Mouse (Mus musculus) megakaryocyte, adult 5-6 weeks (primary cell): Measurements from ENCODE around the gene Gstz1. TPM values are rescaled to one million over a fixed set of nuclear protein-coding genes. Genes with fewer than 3 reads are reported as not detected.
"Not testable (repeated sequence)": the region's sequence is repeated elsewhere in the genome, so short reads cannot be mapped to it uniquely, and the experiment has no call there.

Experiments used
- ATAC-seq: 2 replicates; pipeline ENCODE4 v1.8.0; 2016; ENCODE audit warnings: mild to moderate bottlenecking, inconsistent platforms; ENCODE audit not compliant: poor library complexity, severe bottlenecking
- total RNA-seq, 2 experiments: library from RNA; stranded (forward) in 1 of 2; stranded (reverse) in 1 of 2; fragments of 153-499, 151-499 nt in 1 of 2; fragments of 221-1000, 200-1000 nt in 1 of 2; gene quantifications; 2 replicates each; pipeline versions ENCODE4 v1.2.3 to v1.2.4; 2015 to 2017

Gstz1 gene
- total RNA-seq, 2 experiments from 2014 or later = 8.5 to 9.7 TPM

GRCm38 (mm10) chr12:87157361-87157760 is 10.4 kb downstream of the Gstz1 start:
- no peak for ATAC-seq

DNA sequence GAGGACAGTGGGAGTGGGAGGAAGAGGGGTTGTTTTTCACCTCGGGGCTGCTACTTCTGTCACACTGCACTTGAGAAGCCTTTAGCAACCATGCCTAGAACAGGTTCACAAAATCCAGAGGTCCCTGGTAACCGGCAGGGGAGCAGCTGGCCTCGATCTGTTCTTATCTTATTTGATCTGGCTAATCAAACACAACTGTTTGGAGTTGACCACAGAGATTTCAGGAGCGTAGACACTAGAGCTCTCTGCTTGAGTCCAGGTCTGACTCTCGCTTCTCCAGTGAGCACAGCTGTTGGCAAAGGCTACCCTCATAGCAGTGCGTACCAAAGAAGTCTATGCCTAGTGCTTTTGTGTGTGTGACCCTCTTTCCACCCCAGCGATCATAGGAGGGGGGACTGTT is 11.1 kb downstream of the Gstz1 start:
- ATAC-seq = no peak

- ATAC-seq = no peak
These were observed 13.3 kb downstream of the Gstz1 start for GRCm38 (mm10) chr12:87160310-87160709.

- ATAC-seq = no peak
These were observed 13.8 kb downstream of the Gstz1 start for GRCm38 (mm10) chr12:87160815-87161214.

DNA sequence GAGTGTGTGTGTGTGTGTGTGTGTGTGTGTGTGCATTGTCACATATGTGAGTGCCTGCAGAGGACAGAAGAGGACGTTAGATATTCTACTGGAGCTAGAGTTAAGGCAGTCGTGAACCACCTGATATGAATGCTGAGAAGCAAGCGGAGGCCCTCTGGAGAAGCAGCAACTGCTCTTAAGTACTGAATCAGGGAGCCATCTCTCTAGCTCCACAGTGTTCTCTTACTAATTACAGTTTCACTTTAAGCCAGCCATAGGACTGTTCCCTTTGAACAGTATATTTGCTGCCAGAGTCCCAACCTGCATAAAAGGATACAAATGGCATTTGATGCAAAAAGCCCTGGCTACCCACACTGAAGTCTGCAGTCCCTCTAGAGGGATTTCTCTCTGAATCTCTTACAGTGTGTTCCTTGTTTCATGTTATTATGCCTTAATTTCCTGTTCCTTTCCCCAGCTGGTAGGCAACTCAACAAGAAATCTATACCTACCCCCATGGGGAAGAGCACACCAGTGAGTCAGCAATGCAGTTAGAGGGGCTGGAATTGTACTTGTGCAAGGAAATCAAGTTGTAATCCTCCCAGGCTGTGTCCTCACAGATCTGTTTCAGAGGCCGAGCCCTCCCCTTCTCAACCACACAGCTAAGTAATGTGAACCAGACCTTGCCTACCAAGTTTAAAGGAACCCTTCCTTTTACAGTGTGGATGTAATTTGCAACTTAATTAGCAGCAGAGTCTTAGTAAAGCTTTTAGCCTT is 28.4 kb downstream of the Gstz1 start:
- ATAC-seq = no peak

DNA sequence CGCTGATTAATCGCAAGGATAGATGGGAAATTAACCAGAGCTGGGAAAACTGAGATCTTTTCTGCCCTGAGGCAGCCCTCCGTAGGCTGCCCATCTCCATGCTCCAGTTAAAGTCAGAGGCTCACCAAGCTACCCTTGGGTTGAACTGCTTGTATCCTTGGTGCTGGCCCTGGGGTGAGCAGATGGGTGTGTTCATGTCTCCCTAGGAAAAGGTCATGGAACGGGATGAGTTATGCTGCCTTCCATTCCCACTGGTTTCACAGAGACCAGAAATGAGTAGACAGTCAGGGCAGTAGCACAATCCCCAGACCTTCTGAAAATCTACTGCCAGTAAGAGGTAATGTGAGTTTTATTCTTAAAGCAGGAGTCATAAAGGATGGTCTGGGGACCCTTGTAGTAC is 30.7 kb downstream of the Gstz1 start:
- no peak for ATAC-seq

GRCm38 (mm10) chr12:87193008-87193407 is 46.0 kb downstream of the Gstz1 start:
- ATAC-seq = peak; percentile 86

DNA sequence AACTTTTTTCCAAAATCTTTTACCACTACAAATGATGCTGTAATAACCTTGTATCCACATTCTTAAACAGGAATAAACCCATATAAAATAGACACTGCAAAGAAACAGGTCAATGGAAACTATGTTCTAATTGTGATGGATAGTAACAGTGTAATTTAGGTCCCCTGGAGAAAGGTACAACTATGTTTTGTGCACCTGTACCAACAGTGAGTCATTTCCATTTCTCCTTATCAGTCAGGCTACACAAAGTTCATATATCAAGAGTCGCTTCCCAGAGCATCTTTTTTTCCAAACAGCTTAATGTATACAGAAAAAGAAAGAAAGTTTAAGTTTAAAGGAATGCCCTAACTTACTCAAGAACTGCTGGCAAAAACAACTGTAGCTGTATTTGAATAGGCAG is 48.1 kb downstream of the Gstz1 start:
- no peak for ATAC-seq

GRCm38 (mm10) chr12:87196310-87196709 is 49.3 kb downstream of the Gstz1 start:
- no peak for ATAC-seq

DNA sequence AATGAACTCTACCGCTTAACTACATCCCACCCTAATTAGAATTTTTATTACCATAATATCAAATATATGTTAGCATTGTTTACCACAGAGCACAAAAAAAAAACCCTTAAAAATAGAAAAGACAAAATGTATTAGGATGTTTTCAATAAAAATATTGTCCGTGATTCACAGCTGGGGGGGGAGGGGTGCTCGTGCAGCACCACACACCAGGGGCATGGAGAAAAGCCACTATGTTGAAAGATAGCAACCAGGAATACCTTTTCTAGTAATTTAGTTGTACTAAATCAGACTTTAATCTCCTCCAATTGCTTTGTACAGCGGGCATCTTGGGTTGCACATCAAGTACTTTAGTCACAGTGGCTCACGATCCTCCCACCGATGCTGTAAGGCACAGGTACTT is 51.8 kb downstream of the Gstz1 start:
- no peak for ATAC-seq

DNA sequence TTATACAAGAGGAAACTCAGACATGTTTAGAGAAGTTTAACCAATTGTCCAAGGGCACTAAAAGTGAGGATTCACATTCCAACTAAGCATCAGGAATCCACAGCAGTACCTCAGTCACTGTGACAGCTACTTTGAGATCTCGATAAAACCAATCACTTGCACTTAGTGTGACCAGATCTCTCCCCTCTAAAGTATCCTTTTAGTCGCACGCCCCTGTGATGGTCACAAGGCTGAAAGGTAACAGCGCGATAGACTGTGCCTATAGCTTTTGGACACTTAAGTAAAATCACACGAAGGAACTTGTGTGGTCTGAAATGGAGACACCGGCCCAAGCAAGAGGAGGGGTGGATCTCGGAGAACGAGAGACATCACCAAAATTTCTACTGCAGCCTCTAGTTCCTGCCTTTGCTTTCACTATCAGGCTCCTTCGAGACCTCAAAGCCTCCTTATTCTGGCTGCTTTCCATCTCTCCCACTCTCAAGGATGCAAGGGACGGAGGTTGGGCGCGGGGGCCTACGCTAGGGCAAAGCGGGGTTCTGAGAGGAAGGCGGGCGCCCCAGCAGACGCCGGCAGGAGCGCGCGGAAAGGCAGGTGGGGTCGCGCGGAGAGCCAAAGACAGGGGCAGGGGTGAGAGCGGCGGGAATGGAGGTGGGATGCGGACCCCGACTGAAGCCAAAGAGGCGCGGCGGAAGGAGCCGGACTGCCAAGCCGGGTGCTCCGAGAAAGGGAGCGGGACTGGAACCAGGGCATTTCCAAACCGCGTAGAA is 52.4 kb downstream of the Gstz1 start, which contains the start of gene Samd15:
Gene Samd15, plus strand, starts transcription at position 518 of the 767 bp plus-strand sequence.
- ATAC-seq = peak; percentile 50

DNA sequence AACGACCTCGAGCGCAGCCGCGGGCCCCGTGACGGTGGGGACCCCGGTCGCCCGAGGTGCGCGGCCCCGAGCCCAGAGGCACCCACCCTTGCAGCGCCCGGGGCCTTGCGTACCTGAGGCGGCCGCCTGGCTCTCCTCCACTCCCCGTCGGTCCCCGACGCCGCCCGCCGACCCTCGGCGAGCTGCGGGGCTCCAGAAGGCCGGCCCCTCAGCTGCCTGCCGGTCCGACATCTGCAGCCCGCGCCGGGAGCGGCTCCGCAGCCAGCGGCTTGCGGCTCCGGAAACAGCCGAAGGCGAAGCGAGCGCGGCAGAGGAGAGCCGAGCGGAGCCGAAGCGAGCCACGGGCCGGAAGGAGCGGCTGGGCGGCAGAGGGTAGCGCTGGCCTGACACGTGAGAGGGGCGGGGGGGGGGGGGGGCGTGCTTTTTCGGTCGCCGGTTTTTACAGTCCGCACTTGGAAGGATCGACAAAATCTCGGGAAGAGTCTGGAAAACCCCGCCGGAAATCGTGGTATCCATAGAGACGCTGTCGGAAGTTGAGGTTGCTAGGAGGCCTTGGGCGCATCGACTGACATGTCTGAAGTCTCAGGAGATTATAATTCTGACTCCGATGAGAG is 53.1 kb downstream of the Gstz1 start, which contains the start of gene Tmed8:
Gene Tmed8, minus strand, starts transcription at position 482 of the 614 bp plus-strand sequence.
- peak; percentile 89 for ATAC-seq

- no peak for ATAC-seq
These were observed 54.7 kb downstream of the Gstz1 start for GRCm38 (mm10) chr12:87201694-87202093.

DNA sequence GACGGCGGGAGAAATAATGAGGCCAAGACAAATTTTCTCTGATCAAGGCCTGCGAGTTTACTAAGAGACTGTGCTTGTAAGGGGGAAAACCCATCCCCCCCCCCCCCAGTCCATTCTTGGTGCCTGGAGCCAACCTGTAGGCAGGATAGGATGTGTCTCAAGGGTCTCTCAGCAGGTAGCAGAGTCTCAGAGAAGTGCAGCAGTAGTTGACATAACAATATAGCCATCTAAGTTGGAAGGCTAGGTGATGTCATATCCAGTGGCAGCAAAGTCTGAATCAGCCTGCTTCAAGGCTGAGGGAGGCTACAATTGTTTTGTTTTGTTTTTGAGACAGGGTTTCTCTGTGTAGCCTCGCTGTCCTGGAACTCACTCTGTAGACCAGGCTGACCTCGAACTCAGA is 58.8 kb downstream of the Gstz1 start:
- not testable (repeated sequence) for ATAC-seq

DNA sequence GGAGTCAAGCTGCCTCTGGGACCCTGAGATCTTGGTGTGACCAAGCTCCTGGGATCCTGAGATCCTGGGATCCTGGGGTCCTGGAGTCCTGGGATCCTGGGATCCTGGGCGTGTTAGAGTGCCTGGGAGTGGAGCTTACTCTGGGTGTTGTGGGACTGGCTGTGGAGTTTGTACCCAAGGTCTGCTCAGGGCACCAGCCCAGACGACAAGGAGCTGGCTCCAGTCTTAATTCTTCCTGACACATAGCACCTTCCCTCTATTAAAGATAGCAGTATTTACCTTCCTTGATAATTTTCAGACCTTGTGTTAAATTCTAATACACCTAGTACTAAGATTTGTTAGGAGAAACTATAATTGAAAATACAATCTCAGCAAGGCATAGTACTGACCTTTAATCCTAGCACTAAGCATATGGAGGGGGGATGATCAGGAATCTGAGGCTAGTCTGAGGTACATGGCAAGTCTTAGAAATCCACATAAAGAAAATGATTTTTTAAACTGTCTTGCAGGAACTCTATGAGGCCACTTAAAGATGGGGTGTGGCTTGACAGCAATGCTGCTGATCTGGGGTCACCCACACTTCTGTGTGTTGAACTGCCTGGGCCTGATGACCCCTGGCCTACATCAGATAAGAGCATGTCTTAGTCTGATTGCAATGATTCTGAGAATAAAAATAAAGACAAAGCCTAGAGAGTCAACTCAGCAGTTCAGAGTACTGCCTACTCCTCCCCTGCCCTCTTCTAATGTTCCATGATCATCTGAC is 66.1 kb downstream of the Gstz1 start:
- no peak for ATAC-seq

Other genes starting within 250 kb of the Gstz1 start
- gene Cipc, start 200.1 kb upstream of the Gstz1 start, total RNA-seq (2015) = 12.0 and 12.9 TPM in 2 replicates
- 8.9 and 11.0 TPM in 2 replicates for gene Cipc, start 200.1 kb upstream of the Gstz1 start, total RNA-seq (2017)
- gene Zdhhc22, start 156.7 kb upstream of the Gstz1 start, total RNA-seq (2015) = not detected in 2 replicates
- not detected in 2 replicates for gene Zdhhc22, start 156.7 kb upstream of the Gstz1 start, total RNA-seq (2017)
- not detected in 2 replicates for gene Tmem63c, start 125.8 kb upstream of the Gstz1 start, total RNA-seq (2015)
- gene Tmem63c, start 125.8 kb upstream of the Gstz1 start, total RNA-seq (2017) = not detected in 2 replicates
- not detected in 2 replicates for gene Ngb, start 44.6 kb upstream of the Gstz1 start, total RNA-seq (2015)
- not detected in 2 replicates for gene Ngb, start 44.6 kb upstream of the Gstz1 start, total RNA-seq (2017)
- 3.6 and 3.9 TPM in 2 replicates for gene Pomt2, start 803 bp downstream of the Gstz1 start, total RNA-seq (2015)
- 3.1 and 3.3 TPM in 2 replicates for gene Pomt2, start 803 bp downstream of the Gstz1 start, total RNA-seq (2017)
- gene Samd15, start 52.6 kb downstream of the Gstz1 start, total RNA-seq (2015) = 0.18 and 0.22 TPM in 2 replicates
- gene Samd15, start 52.6 kb downstream of the Gstz1 start, total RNA-seq (2017) = 0.11 and 1.2 TPM in 2 replicates
- 7.1 and 7.9 TPM in 2 replicates for gene Tmed8, start 53.3 kb downstream of the Gstz1 start, total RNA-seq (2015)
- 8.7 and 10.8 TPM in 2 replicates for gene Tmed8, start 53.3 kb downstream of the Gstz1 start, total RNA-seq (2017)
- 0.87 and 1.9 TPM in 2 replicates for gene Noxred1, start 91.6 kb downstream of the Gstz1 start, total RNA-seq (2015)
- gene Noxred1, start 91.6 kb downstream of the Gstz1 start, total RNA-seq (2017) = 0.45 and 0.81 TPM in 2 replicates
- gene Vipas39, start 119.1 kb downstream of the Gstz1 start, total RNA-seq (2015) = 29.3 and 38.2 TPM in 2 replicates
- 26.4 and 30.9 TPM in 2 replicates for gene Vipas39, start 119.1 kb downstream of the Gstz1 start, total RNA-seq (2017)
- 45.5 and 61.6 TPM in 2 replicates for gene Ahsa1, start 119.3 kb downstream of the Gstz1 start, total RNA-seq (2015)
- gene Ahsa1, start 119.3 kb downstream of the Gstz1 start, total RNA-seq (2017) = 166 and 169 TPM in 2 replicates
- not detected in 2 replicates for gene Ism2, start 152.5 kb downstream of the Gstz1 start, total RNA-seq (2015)
- not detected in 2 replicates for gene Ism2, start 152.5 kb downstream of the Gstz1 start, total RNA-seq (2017)
- 210 and 245 TPM in 2 replicates for gene Sptlc2, start 241.2 kb downstream of the Gstz1 start, total RNA-seq (2015)
- 168 and 181 TPM in 2 replicates for gene Sptlc2, start 241.2 kb downstream of the Gstz1 start, total RNA-seq (2017)